Mouse (Mus musculus) gastrocnemius, postnatal 4 days (tissue): ENCODE results near the gene Gm21586. TPM values are rescaled to one million over a fixed set of nuclear protein-coding genes. Genes with fewer than 3 reads are reported as not detected.
"Not testable (repeated sequence)": the region's sequence is repeated elsewhere in the genome, so short reads cannot be mapped to it uniquely, and the experiment has no call there.

Experiments
- DNase-seq, 2 experiments: peaks; one replicate each; pipeline ENCODE4 v3.0.0; 2021 to 2022; ENCODE audit warnings: low spot score in 2 of 2, mixed read lengths in 2 of 2
- long read RNA-seq, 2 experiments: library from polyadenylated mRNA; stranded (forward); transcript quantifications; one replicate each; pipeline ENCODE4 v2.0.0; 2021
- total RNA-seq, 2 experiments: library from RNA; stranded (reverse); gene quantifications; 2 replicates each; pipeline ENCODE4 v1.2.3; 2021

Gene Gm21586
- not detected for total RNA-seq
- long read RNA-seq, experiment 1 = 0 reads
- long read RNA-seq, experiment 2, partial matches to known transcripts = 0 of 1 reads
- long read RNA-seq, experiment 2, other reads (novel, unspliced or antisense) = 1 of 1 reads

DNA sequence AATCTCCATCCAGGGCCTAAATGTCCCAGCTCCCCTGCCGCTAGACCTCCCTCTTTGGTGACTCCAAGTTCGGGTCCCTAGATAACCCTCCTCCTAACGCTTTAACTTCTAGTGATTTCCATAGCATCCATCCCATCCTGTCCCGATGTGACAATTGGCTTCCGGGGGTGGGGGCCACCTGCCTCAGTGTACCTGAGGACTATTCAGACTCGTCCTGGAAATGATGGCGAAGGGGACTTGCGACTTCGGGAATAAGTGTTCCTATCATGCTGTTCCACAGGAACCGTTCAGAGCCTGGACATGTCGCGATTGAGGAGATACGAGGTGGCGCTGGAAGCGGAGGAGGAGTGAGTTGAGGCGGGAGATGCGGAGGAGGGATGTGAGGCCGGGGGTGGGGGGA, at the start of gene Gm21586:
Gene Gm21586 (plus strand): TSS at position 301 of the 400 bp plus-strand sequence.
- DNase-seq = not testable (repeated sequence)

DNA sequence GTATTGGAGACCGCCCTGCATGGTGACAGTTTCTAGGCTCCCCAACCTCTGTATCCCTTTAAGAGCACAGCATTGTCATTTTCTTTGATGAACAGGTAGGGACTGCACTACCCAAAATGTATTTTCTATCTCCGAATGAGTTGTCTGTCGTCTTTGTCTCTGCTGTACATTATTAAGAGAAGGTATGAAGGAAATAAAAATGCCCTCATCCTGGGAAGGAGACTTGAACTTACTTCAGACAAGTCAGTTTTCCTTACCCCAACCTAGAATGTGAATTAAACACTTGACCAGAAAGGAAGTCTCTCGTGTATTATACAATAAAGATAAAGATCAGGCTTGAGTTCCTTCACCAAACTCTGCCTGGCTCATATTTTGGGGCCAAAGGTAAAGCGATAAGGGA, 27.3 kb downstream of the Gm21586 start, which contains the start of gene Gm2163:
Gene Gm2163 (plus strand): TSS at position 301 of the 400 bp plus-strand sequence.
- DNase-seq = not testable (repeated sequence)

Other genes with a start within 250 kb of the Gm21586 start
- gene Gm10600, start 198.7 kb upstream of the Gm21586 start, total RNA-seq = under 1 TPM in 1 of 2 experiments, not detected in 1; 0.61 TPM
- not detected for gene Ccl21b, start 183.6 kb upstream of the Gm21586 start, total RNA-seq
- not detected for gene Gm21953, start 145.1 kb upstream of the Gm21586 start, total RNA-seq
- gene Fam205a3, start 121.0 kb upstream of the Gm21586 start, total RNA-seq = under 1 TPM in 1 of 2 experiments, not detected in 1; 0.23 TPM
- gene Gm2163, start 27.4 kb downstream of the Gm21586 start, total RNA-seq = under 1 TPM; 0.17 to 0.26 TPM
- under 1 TPM in 1 of 2 experiments, not detected in 1; 0.23 TPM for gene Fam205a2, start 88.8 kb downstream of the Gm21586 start, total RNA-seq
- not detected for gene Gm10591, start 172.8 kb downstream of the Gm21586 start, total RNA-seq
- 1 to 10 TPM in 1 of 2 experiments, under 1 TPM in 1; 0.80 to 1.1 TPM for gene Gm2564, start 190.3 kb downstream of the Gm21586 start, total RNA-seq
- gene Ccl27b, start 215.9 kb downstream of the Gm21586 start, total RNA-seq = not detected
- gene Il11ra2, start 222.5 kb downstream of the Gm21586 start, total RNA-seq = not detected